Mouse (Mus musculus): ENCODE data around the gene Suv39h2. TPM values are rescaled to one million over a fixed set of nuclear protein-coding genes. Genes with fewer than 3 reads are reported as not detected.

Gene Suv39h2
- 1 to 10 TPM; 3.5 to 4.5 TPM for total RNA-seq (2021)

- peak; percentile 96 for DNase-seq
These were observed at the start of gene Suv39h2 for GRCm38 (mm10) chr2:3474861-3475283. TSS of gene Suv39h2 (minus strand) at chr2:3475031.

- no peak for DNase-seq
These were observed 47.7 kb upstream of the Suv39h2 start for GRCm38 (mm10) chr2:3522558-3522957.

- peak; percentile 93 to 97 for DNase-seq
These were observed 38.0 kb upstream of the Suv39h2 start, which contains the start of the genes Gm45902, Hspa14 and Cdnf for GRCm38 (mm10) chr2:3512552-3513454. TSS of gene Gm45902 (minus strand) at chr2:3512790. TSS of gene Hspa14 (minus strand) at chr2:3512814. TSS of gene Cdnf (plus strand) at chr2:3513030.

GRCm38 (mm10) chr2:3512076-3512475 lies 37.2 kb upstream of the Suv39h2 start:
- DNase-seq: peak in 1 of 2 experiments; percentile 4

GRCm38 (mm10) chr2:3500886-3501285 lies 26.1 kb upstream of the Suv39h2 start:
- no peak for DNase-seq

- no peak for DNase-seq
These were observed 24.7 kb upstream of the Suv39h2 start for GRCm38 (mm10) chr2:3499543-3499942.

GRCm38 (mm10) chr2:3493833-3494409 lies 19.1 kb upstream of the Suv39h2 start:
- DNase-seq: no peak

GRCm38 (mm10) chr2:3489816-3490215 lies 15.0 kb upstream of the Suv39h2 start:
- no peak for DNase-seq

GRCm38 (mm10) chr2:3480239-3480638 lies 5.4 kb upstream of the Suv39h2 start:
- DNase-seq: no peak

GRCm38 (mm10) chr2:3475746-3476251 lies 968 bp upstream of the Suv39h2 start:
- no peak for DNase-seq

- peak; percentile 54 to 64 for DNase-seq
These were observed 448 bp downstream of the Suv39h2 start for GRCm38 (mm10) chr2:3474361-3474805.

- DNase-seq: no peak
These were observed 940 bp downstream of the Suv39h2 start for GRCm38 (mm10) chr2:3473891-3474290.

- no peak for DNase-seq
These were observed 18.2 kb downstream of the Suv39h2 start for GRCm38 (mm10) chr2:3456590-3456989.

GRCm38 (mm10) chr2:3453096-3453495 lies 21.7 kb downstream of the Suv39h2 start:
- no peak for DNase-seq

- DNase-seq: peak; percentile 11 to 16
These were observed 25.4 kb downstream of the Suv39h2 start for GRCm38 (mm10) chr2:3449431-3449830.

GRCm38 (mm10) chr2:3445984-3446383 lies 28.8 kb downstream of the Suv39h2 start:
- no peak for DNase-seq

GRCm38 (mm10) chr2:3444206-3444605 lies 30.6 kb downstream of the Suv39h2 start:
- peak in 1 of 2 experiments; percentile 50 for DNase-seq

GRCm38 (mm10) chr2:3437956-3438355 lies 36.9 kb downstream of the Suv39h2 start:
- DNase-seq: no peak

- DNase-seq: no peak
These were observed 39.3 kb downstream of the Suv39h2 start for GRCm38 (mm10) chr2:3435369-3436061.

- DNase-seq: no peak
These were observed 43.9 kb downstream of the Suv39h2 start for GRCm38 (mm10) chr2:3430956-3431355.

GRCm38 (mm10) chr2:3424579-3424910 lies 50.3 kb downstream of the Suv39h2 start:
- no peak for DNase-seq

GRCm38 (mm10) chr2:3423841-3424578 lies 50.8 kb downstream of the Suv39h2 start, which contains the start of gene Dclre1c:
TSS of gene Dclre1c (plus strand) at chr2:3424131.
- DNase-seq: peak; percentile 87 to 88
